Mouse (Mus musculus) adrenal gland, postnatal 10 days (tissue): ENCODE results near the gene 9530003J23Rik. TPM values are rescaled to one million over a fixed set of nuclear protein-coding genes. Genes with fewer than 3 reads are reported as not detected.
"Not testable (repeated sequence)": the region's sequence is repeated elsewhere in the genome, so short reads cannot be mapped to it uniquely, and the experiment has no call there.

Experiments
- DNase-seq: peaks from one replicate; pipeline ENCODE4 v3.0.0; 2021; ENCODE audit warnings: mixed read lengths
- long read RNA-seq, 2 experiments: library from polyadenylated mRNA; stranded (forward); transcript quantifications; one replicate each; pipeline ENCODE4 v2.0.0; 2021
- total RNA-seq, 2 experiments: library from RNA; stranded (reverse); gene quantifications; 2 replicates each; pipeline ENCODE4 v1.2.3; 2021

9530003J23Rik gene
- total RNA-seq: not detected
- long read RNA-seq, experiment 1: 0 reads
- long read RNA-seq, experiment 2: 0 reads

GRCm38 (mm10) chr10:117238603-117239002, at the start of gene 9530003J23Rik:
TSS of gene 9530003J23Rik (minus strand) at chr10:117238703.
- no peak for DNase-seq

DNA sequence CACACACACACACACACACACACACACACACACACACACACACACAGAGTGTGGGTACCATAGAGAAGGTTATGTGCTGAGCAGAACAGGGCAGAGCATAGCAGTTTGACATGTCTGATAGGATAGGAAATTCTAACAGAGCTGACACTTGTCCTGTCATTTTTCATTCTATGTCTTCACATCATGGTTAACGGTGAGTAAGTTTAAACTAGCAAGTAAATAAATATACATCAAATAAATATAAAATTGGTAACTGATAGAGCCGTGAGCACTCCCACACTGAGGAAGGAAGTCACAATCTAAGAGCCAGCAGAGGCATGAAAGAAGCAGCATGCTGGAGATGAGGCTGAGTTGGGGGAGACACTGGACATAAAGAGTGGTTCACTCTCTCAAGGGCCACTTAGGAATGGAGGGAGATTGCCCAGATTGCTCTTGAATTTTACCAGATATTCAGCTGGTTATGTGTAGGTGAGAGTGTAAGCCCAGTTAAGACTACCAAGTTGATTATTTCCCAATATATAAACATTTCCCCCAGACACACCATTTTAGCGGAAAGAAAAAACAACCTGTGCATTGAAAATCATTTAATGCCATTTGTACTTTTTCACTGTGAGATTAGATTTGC, 48.8 kb upstream of the 9530003J23Rik start:
- DNase-seq: no peak

- DNase-seq: no peak
Measured at GRCm38 (mm10) chr10:117286366-117286970, 48.0 kb upstream of the 9530003J23Rik start.

GRCm38 (mm10) chr10:117285584-117285983, 47.1 kb upstream of the 9530003J23Rik start:
- DNase-seq: not testable (repeated sequence)

DNA sequence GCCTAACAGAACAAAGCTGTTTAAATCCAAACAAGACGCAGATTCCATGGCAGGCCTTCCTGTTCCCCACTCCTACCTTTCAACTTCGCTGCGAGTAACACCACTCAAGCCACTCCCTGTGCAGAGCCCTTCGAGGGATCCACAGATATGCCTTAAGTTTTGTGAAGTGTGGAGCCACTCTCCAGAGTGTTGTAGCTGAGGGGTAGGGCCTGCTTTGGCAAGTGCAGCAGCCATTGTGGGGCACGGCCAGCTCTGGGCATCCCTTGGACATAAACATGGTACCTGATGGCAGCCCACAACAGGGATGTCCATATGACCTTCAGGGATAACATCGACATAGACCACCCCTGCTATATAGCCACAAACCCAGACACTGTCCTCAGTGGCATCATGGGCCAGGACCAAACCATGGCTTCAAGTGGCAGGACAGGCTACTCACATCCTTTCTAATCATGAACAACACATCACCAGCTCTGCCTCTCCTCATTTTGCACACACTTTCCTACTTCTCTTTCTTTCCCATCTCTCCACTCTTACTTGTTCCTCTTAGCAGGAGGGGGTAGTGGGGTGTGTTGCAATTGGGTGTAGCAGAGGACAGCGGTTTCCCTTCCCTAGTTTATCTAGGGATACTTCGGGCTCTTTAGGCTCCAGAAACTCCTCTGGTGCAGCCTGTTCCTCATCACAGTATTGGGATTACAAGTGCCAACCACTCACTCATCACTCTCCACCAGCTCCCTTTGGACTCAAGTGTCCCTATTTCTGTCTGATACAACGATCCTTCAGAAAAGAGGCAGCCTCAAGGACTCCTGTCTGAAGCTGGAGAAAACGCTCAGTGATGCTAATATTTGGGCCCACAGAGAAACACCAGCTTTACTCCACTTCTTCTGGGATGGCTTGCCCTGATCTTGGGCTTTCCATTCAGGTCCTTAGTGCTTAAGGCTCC, 46.3 kb upstream of the 9530003J23Rik start:
- no peak for DNase-seq

DNA sequence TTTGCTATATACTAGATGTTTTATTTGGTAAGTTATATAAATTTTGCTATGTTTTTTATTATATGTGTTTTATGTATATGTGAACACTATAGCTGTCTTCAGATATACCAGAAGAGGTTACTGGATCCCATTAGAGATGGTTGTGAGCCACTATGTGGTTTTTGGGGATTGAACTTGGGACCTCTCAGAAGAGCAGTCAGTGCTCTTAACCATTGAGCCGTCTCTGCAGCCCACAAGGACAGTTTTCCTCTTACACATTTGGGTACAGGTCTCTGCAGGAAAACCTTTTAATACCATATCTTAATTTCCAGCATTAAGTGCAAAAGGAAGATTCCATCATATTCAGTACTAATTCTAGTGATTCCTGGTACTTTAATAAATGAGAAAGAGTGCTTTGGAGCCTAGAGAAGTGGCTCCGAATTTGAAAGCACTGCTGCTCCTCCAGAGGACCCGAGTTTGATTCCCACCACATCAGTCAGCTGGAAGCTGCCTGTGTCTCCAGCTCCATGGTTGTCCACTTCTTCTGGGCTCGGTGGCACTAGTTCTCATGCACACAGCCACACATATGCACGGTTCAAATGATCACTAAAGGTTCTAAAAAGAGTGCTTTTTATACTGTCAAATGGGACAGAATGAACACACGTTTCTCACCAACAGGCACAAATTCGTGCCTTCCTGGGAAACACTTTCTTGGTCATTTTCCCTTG, 45.5 kb upstream of the 9530003J23Rik start:
- DNase-seq: no peak

GRCm38 (mm10) chr10:117283196-117283595, 44.7 kb upstream of the 9530003J23Rik start:
- DNase-seq: not testable (repeated sequence)

- DNase-seq: no peak
Measured at GRCm38 (mm10) chr10:117282551-117282950, 44.0 kb upstream of the 9530003J23Rik start.

- DNase-seq: peak; percentile 6
Measured at GRCm38 (mm10) chr10:117282049-117282448, 43.5 kb upstream of the 9530003J23Rik start, which contains the start of gene Lyz2. TSS of gene Lyz2 (minus strand) at chr10:117282321.

GRCm38 (mm10) chr10:117281381-117281920, 42.9 kb upstream of the 9530003J23Rik start:
- no peak for DNase-seq

- DNase-seq: no peak
Measured at GRCm38 (mm10) chr10:117280000-117280399, 41.5 kb upstream of the 9530003J23Rik start.

- DNase-seq: not testable (repeated sequence)
Measured at GRCm38 (mm10) chr10:117278510-117278909, 40.0 kb upstream of the 9530003J23Rik start.

DNA sequence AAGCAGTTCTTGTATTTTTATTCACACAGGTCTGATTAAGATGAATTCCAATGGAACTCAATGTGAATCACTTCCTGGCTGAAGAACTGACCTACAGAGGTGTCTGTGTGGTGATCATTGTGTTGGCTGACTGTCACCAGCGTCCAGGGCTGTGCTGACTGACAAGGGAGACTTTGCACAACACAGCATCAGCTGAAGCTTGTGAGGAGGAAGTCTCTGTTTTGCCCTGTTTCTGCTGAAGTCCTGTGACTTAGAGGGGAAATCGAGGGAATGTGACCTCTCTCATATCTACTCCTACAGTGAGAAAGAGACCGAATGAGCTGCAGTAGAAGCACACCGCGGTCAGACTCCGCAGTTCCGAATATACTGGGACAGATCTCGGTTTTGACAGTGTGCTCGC, 39.3 kb upstream of the 9530003J23Rik start:
- DNase-seq: not testable (repeated sequence)

DNA sequence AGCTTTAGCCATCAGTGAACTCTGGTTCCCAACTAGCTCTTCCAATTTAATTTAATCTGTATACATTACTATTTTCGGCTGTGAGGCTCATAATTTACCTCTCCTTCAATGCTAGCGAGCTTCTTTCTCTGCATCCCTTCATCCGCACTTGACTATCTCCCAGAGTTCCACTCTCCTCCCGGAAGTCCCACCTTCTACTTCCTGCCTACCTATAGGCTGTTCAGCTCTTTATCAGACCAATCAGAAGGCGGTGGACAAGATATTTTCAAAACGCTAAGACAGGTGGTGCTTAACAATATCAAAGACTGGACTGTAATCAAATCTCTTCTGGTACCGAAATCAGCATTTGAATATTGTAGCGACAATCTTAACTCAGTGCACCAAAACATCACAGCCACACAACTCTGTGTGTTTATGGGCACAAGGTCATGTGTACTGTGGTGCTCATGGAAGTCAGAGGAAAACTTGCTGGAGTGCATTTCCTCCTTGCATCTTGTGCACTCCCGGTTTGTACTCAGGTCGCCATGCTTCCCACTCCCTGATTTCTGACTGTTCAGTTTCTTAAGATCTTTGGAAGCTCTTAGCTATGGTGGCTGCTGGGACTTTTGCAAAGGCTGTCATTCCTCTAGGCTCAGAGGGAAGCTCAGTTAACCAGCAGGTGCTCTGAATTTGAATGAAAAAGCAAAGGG, 37.3 kb upstream of the 9530003J23Rik start:
- DNase-seq: no peak

DNA sequence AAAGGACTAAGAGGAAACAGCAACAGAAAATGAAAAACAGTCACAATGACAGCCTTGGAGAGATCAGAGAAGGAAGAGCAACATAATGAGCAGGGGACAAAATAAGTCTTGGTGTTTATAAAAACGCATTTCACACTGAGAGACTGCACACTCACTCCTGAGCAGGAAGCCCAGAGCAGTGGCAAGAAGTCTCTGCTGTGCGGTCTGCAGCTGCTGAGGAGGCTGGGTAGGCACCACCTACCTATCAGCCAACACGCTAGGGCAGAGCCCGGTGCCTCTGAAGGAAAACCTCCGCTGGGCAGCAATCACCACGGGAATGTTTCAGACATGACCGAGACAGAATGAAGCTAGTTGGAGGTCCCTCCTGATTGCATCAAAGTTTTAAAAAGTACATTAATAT, 36.1 kb upstream of the 9530003J23Rik start:
- DNase-seq: not testable (repeated sequence)

GRCm38 (mm10) chr10:117272023-117272422, 33.5 kb upstream of the 9530003J23Rik start:
- DNase-seq: peak; percentile 15

DNA sequence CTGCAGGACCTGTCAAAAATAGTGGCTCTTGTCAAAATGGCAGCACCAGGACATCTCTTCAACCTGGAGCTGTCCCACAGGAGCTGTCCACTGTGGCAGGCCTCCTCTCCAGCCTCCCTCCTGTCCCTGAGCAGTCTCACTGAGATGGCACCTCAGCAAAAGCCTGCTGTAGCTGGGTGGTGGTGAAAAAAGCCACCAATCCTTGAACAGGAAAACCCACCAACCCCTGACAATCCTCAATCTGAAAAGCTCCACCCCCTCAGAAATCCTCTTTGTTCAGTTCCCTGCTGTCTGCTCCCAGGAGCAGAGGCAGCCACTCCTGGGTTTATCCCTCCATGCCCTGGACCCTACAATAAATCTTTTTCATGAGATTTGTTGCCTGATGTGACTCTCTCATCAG, 21.4 kb upstream of the 9530003J23Rik start:
- DNase-seq: no peak

DNA sequence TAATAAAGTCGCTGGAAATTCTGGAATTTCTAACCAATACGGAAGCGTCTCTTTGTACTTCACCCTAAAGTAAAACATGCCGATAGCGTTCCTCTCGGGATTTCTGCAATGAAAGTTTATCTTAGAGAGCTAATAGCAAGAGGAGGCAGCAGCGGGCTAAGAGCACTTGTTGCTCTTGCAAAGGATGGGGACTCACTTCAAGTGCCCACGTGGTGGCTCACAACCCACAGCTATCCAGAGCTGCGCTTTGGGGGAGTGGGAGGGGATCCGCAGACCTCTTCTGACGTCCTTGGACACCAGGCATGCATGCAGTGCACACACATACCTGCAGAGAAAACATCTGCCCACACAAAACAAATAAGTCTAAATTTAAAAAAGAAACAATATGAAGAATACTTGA, 2.6 kb downstream of the 9530003J23Rik start:
- DNase-seq: no peak

DNA sequence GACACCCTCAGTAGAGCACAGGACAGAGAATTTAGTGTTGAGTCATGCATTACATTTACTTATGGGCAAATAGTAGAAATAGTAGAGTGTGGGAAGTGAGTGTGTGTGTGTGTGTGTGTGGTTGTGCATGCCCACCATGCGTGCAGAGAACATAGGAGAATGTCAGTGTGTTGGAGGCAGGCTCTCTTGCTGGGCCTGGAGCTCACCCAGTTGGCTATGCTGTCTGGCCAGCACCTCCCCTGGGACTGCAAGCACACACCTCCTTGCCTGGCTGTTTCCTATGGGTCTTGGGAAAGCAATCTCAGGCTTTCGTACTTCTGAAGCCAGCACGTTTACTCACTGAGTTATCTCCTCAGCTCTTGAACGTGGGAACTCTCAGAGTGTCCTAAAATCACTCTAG, 3.7 kb downstream of the 9530003J23Rik start:
- DNase-seq: peak; percentile 66

DNA sequence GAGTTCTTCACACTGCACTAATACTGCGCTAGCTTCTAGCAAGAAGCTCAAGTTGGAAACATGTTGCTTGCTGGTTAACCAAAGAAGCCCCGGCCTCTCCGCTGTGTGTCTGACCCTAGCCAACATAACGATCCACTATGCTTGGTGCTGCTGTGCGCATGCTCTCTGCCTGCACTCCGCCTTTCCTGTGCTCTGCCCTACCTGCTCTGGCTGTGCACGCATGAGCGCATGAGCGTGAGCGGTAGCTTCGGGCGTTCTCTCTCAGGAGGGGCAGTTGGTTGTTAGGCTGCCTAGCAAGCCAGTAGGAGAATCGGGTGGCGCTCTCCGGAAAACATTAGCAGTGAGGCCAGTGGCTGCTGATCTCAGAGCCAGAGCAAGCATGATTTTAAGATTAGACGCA, 8.7 kb downstream of the 9530003J23Rik start:
- DNase-seq: no peak

DNA sequence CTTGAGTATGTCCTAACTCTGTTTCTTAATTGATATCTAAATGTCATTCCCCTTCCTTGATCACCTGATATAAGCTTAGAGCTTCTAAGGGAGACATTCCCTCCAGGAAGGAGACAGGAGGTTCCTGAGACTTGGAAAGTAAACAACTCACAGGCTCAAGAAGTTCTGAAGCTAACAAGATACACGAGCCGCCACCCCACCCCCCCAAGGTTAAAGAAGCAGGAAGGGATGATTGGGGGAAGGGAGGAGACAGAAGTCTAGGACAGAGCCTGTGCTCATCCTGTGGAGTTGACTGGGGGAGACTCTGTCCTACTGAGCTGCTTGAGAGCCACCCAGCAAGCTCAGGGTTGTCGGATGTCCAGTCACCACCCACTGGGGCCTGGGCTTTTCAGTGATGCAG, 12.5 kb downstream of the 9530003J23Rik start:
- no peak for DNase-seq
